Mouse (Mus musculus) heart, postnatal 36 days (tissue): Measurements from ENCODE around the gene Nat8f2. TPM values are rescaled to one million over a fixed set of nuclear protein-coding genes. Genes with fewer than 3 reads are reported as not detected.
"Not testable (repeated sequence)": the region's sequence is repeated elsewhere in the genome, so short reads cannot be mapped to it uniquely, and the experiment has no call there.

ENCODE experiments used
- DNase-seq, 2 experiments: peaks; one replicate each; pipeline ENCODE4 v3.0.0; 2021 to 2022
- intact Hi-C: fragments of 180-260 bp; cut with DNase I; formaldehyde crosslinking; loops from one replicate; pipeline ENCODE4 v1.15.1; 2025
- total RNA-seq, 2 experiments: library from RNA; stranded (reverse); gene quantifications; 2 replicates each; pipeline ENCODE4 v1.2.3; 2021

Nat8f2 gene
- total RNA-seq: not detected

DNA sequence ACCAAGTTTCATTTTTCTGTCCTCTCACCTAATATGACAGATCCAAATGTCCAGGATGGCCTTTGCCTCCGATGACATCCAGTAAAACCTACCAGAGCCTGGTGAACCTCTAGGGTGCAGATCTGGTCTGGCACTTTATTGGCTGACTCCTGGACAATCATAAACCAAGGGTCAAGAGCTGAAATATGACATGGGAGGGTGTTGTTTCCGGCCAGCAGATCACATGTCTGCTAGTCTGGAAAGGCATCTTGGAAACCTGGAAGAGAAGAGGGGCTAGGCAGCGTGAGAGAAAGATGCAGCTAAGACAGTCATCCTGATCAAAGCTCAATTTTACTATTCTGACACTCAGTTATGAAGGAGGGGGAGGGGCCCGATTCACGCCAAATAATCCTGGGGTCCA lies at the start of gene Nat8f2:
Gene Nat8f2 (minus strand): TSS at position 153 of the 400 bp plus-strand sequence.
- intact Hi-C loops, DNase-seq: not testable (repeated sequence)

DNA sequence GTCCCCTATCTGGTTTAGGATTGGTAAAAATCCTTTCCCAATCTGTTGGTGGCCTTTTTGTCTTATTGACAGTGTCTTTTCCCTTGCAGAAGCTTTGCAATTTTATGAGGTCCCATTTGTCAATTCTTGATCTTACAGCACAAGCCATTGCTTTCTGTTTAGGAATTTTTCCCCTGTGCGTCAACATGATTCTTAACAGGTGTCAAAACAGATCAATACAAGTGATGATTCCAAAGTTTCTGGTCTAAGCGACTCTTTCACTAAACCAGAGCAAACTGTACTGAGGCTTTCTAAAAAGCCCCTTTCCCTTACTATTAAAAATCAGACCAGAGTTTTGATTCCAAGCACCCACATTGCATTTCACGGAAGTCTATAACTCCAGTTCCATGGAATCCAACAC lies 49.4 kb upstream of the Nat8f2 start:
- intact Hi-C loops: loop anchor here (5.0 to 10.0 kb wide), 2 partner anchors 44 to 464 kb away; partner anchors contain the start of genes Cct7, Dusp11 and Pradc1
- not testable (repeated sequence) for DNase-seq

DNA sequence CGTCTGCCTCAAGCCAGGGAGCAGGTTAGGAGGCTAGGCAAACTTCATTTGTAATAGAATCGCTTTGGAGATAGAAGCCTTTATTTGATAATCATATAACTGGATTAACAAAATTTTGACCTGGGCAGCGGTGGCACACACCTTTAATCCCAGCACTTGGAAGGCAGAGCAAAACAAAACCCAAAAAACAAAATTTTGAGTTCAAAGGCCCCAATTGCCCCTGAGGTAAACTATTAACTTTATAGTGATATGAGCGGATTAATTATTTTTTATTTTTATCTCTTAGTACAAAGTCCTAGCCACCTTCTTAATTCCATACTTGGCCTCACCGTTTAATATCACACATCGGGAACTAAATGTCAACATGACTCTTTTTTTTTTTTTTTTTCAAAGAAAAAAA lies 47.6 kb upstream of the Nat8f2 start:
- DNase-seq: no peak
- intact Hi-C loops: loop anchor here (2.0 to 10.0 kb wide), 3 partner anchors 18 to 462 kb away; partner anchors contain the start of genes Cct7, Dusp11 and Pradc1

DNA sequence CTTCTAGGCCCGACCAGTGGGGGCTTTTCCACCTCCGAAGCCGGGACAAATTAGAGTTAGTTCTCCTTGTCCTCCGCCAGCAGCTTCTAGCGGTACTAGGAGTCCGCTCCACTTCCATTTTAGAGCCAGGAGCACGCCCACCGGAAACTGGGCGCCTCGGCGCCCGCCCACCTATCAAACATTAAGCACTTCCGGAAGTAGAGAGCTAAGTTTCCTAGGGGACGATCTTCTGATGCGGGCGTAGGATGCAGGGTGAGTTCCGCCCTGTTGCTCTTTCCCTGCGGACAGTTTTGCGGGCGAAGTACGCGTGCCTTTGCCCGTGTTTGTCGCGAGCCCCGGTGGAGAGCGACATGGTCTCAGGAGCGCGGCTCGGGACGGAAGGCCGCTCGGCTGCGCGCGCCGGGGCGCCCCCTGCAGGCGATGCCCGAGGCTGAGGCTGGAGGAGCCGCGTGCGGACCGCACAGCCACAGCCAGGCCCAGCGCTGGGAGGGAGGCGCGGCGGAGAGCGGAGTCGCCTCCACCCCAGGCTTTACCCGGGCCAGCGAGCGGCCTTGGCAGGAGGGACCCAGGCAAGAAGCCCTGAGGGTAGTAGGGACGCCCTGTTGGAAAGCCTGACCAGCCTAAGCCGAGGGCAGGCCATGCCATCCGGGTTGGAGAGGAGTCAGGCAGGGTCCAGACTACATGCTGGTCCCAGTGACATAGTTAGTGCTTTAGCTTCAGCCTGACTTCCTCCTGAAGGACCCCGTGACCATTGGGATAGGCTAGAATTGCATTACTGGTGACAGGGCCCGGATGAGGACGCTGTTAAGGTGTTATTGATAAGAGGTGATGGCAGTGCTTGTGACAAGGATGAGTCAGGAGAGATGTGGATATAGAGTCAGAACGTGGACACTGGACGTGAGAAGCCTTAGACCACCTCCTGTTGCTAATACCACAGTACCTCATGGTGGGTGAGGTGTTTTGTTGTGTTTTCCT lies 46.9 kb upstream of the Nat8f2 start, which contains the start of gene Nat8f1:
Gene Nat8f1 (minus strand): TSS at position 149 of the 975 bp plus-strand sequence.
- intact Hi-C loops: loop anchor here (2.0 to 10.0 kb wide), 3 partner anchors 19 to 461 kb away; partner anchors contain the start of genes Cct7, Dusp11 and Pradc1
- DNase-seq: peak; percentile 85 to 94

DNA sequence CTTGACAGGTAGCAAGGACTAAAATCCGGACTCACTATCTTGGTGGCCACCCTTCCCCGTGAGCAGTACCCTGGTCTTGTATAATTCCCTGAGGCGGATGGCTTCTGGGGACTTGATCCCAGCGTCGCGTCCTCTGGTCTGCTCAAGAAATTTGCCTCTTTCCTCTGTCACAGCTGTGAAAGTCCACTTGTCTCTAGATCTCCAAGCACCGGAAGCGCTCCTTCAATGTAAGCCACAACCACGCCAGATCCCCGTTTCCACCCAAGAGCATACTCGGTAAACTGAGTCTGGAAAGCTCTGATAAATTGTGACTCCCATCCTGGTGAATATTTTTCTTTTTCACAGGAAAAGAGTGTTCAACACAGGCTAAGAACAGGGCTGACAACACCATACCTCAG lies 46.2 kb upstream of the Nat8f2 start:
- DNase-seq: peak in 1 of 2 experiments; percentile 13
- intact Hi-C loops: loop anchor here (5.0 to 10.0 kb wide), 2 partner anchors 47 to 460 kb away; partner anchors contain the start of genes Cct7, Dusp11 and Pradc1

DNA sequence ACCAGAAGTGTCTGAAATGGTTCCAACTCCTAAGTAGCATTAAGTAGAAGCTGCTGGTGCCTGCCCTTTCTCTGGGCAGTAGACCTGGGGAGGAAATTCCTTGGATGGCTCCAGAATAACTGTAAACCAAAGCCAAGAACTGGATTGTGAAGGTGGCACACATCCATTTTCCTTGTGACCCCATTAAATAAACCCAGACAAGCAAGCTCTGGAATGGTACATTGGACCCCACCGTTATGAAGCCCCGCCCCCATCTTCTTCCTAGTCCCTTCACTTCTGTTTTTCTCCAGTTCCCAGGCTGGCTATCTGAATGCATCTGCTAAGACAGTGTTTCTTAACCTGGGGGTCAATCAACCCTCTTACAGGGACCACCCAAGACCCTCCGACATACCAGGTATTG lies 42.6 kb upstream of the Nat8f2 start, which contains the start of gene Tprkb:
Gene Tprkb (plus strand): TSS at position 279 of the 400 bp plus-strand sequence.
- intact Hi-C loops: loop anchor here (5.0 to 10.0 kb wide), 2 partner anchors 324 to 457 kb away; partner anchors contain the start of genes Alms1, Cct7 and Pradc1
- no peak for DNase-seq

DNA sequence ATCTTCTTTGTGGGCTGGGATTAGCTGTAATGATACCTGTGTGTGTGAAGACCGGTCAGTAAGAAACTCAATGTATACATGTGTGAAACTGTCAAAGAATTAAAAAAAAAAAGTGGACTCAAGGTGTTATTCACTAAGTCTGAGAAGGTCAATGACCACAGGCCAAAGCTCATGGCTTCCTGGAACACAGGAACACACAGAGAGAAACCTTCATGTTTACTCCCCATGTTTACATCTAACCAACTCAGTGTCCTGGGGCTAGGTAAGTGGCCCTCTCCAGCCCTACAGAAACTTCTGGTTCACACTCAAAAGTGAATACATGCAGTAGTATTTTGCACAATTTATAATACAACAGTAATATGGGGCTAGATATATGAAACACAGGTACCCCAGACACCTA lies 40.7 kb upstream of the Nat8f2 start:
- no peak for DNase-seq
- intact Hi-C loops: loop anchor here (5.0 to 10.0 kb wide), 2 partner anchors 322 to 455 kb away; partner anchors contain the start of genes Alms1, Cct7 and Pradc1

DNA sequence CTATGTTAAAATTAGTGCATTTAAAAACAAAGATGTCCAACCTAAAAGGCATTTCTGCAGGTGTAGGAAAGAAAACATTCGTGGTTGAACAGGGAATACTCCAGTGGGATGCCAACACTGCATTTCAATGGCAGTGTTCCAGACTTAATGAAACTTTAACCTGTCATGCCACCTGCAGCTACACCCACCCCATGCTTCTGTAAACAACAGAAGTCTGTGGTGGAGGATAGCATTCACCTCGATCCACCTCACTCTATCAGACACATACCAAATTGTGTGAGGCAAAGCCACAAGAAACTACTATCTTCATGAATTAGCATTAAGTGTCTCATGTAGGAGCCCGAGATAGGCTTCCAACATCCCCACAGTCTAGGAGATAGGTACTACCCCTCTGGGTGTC lies 39.4 kb upstream of the Nat8f2 start:
- DNase-seq: no peak
- intact Hi-C loops: no loop called here

DNA sequence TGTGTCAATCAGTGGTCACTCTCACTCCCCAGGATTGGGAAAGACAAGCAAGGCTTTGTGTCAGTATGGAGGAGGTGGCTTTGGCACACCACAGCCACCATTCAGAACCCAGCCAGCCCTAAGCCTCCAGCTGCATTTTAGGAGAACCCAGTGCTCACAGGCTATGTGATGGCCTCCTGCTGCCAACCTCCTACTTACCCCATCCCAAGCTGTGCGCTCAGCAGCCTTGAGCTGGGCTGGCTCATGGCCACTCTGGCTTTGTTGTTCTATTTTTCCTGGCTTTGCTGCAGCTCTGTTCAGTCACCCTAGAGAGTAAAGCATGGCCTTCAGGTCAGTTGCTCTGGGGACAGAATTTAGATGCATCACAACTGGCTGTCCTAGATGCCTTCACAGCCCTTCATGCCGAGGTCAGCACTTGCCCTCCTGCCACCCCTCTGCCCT lies 38.0 kb upstream of the Nat8f2 start:
- peak in 1 of 2 experiments; percentile 13 for DNase-seq
- intact Hi-C loops: not testable (repeated sequence)

DNA sequence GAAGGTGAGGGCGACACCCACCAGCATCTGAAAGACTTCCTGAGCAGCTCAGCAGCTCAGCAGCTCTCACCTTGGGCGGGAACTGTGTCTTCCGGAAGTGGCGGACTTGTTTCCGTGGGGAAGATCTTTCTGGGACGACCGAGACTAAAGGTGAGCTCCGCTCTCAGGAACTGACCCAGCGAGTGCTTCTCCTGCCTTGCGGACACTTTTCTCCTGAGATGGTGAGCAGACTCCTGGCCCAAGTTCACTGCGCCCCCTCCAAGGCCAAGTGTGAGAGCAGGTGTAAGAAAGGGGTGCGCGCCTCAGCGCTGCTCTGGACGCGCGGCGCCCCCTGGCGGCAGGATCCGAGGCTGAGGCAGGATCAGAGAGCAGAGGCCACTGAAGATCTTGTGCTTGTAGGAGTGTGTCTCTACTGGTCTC lies 35.7 kb upstream of the Nat8f2 start, which contains the start of gene Nat8f4:
Gene Nat8f4 (minus strand): TSS at position 243 of the 420 bp plus-strand sequence.
- intact Hi-C loops: not testable (repeated sequence)
- peak; percentile 78 to 79 for DNase-seq

DNA sequence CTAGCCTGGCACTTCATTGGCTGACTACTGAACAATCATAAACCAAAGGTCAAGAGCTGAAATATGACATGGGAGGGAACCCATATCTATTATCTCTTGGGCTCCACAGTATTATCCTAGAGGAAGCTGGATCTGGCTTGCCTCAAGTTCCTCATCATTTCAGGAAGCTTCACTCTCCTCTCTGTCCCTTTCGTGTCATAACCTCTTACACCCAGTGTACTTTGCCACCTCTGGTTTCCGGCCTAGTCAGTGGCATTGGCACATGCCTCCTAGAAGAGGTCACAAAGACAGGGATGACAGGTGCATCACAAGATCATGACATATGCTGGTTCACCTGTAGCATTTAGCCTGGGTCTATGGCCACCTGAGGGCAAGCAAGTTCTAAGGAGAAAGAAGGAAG lies 33.3 kb upstream of the Nat8f2 start:
- intact Hi-C loops: no loop called here
- DNase-seq: no peak

DNA sequence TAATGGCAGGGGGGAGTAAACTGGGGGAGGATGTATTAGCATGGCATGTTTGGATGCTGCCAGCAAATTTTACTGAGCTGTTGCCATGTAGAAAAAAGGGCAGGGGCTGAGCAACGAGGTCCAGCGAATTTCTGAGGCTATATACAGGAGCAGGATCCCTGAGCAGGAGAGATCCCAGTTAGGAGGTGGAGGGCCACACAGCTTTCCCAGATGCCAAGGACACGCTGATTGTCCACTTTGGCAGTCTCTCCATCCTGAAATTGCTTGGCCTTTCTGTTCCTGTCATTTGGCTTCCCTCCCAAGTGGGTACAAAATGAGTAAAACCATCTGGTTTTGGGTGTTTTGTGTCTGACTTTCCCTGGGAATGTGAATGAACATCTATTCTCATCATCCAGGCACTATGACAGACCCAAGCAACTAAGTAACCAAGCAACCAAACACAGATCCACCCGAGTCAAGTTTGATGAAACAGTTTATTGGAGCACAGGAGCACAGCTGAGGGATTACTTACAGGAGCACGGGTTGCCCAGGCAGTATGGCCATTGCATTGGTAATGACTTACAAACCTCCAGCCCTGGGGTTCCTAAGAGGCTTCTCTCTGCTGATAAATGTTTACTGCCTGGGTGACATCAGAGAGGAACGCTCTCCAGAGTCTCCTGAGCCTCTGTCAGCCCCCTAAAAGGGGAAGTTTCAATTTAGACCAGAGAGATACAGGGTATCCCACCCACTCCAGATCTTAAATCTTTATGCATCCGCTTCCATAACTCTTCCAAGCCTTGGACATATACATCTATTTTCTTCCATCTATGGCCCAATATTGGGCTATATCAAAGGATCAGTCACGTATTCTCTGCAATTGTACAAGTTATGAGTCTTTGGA lies 29.9 kb upstream of the Nat8f2 start:
- intact Hi-C loops, DNase-seq: not testable (repeated sequence)

DNA sequence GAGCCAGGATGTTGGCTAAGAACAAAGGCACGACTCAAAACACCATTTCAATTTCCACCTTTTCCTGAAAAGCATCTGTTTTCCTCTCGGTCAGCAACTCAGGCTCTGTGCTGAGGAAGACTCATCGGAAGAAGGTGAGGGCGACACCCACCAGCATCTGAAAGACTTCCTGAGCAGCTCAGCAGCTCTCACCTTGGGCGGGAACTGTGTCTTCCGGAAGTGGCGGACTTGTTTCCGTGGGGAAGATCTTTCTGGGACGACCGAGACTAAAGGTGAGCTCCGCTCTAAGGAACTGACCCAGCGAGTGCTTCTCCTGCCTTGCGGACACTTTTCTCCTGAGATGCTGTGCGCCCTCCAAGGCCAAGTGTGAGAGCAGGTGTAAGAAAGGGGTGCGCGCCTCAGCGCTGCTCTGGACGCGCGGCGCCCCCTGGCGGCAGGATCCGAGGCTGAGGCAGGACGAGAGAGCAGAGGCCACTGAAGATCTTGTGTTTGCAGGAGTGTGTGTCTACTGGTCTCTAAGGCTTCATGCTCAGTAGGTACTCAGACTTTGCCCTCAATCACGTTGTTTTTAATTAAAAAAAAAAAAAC lies 26.2 kb upstream of the Nat8f2 start:
- peak in 1 of 2 experiments; percentile 31 for DNase-seq
- intact Hi-C loops: not testable (repeated sequence)

DNA sequence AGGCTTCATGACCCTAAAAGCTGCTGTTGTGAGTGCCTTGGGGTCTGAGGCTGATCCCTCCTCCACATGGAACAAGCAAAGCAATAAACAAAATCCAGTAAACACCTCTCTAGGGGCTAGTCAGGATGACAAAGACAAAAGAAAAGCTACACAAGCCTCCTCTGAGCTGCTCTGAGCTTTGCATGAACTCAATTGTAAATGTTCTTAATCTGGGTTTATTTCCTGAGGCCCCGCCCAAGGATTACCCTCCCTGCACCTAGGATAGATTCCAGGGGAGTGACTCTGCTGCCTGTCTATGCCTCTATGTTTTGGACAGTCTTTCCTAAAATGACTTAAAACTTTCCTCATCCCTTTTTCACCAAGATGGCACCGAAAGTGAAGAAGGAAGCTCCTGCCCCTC lies 20.0 kb upstream of the Nat8f2 start:
- DNase-seq: no peak
- intact Hi-C loops: no loop called here

DNA sequence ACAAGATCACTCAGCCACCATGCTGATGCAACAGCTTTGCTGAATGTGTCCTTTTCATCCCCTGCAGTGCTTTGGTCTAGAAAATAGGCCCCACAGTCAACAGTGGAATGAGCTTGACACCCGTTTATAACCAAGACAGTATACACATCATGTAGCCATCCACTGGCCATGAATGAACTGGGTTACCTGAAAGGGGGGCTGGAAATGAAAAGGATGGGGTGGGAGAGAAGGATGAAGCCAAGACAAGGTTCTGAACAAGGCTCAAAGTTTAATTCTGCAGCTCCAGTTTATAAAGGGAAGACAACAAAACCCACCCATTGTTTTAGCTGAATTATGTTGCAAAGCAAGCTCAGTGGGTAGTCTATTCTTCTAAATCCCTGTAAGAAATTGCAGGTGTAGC lies 15.4 kb upstream of the Nat8f2 start:
- intact Hi-C loops: no loop called here

DNA sequence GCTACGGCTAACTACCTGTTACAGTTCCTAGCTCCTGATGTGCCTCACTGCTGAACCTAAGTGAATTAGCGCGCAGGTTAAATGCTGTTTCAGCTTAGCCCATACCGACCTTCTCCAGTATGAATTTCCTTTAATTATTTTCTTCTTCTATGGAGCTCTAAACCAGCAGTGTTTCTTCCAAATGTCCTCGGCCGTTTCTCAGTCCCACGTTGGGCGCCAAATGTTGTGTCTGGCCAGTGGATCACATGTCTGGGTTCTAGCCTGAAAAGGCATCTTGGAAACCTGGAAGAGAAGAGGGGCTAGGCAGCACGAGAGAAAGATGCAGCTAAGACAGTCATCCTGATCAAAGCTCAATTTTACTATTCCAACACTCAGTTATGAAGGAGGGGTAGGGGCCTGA lies 14.3 kb upstream of the Nat8f2 start:
- intact Hi-C loops, DNase-seq: not testable (repeated sequence)

More for the DNA sequence above, 15.4 kb upstream of the Nat8f2 start:
- no peak for DNase-seq

DNA sequence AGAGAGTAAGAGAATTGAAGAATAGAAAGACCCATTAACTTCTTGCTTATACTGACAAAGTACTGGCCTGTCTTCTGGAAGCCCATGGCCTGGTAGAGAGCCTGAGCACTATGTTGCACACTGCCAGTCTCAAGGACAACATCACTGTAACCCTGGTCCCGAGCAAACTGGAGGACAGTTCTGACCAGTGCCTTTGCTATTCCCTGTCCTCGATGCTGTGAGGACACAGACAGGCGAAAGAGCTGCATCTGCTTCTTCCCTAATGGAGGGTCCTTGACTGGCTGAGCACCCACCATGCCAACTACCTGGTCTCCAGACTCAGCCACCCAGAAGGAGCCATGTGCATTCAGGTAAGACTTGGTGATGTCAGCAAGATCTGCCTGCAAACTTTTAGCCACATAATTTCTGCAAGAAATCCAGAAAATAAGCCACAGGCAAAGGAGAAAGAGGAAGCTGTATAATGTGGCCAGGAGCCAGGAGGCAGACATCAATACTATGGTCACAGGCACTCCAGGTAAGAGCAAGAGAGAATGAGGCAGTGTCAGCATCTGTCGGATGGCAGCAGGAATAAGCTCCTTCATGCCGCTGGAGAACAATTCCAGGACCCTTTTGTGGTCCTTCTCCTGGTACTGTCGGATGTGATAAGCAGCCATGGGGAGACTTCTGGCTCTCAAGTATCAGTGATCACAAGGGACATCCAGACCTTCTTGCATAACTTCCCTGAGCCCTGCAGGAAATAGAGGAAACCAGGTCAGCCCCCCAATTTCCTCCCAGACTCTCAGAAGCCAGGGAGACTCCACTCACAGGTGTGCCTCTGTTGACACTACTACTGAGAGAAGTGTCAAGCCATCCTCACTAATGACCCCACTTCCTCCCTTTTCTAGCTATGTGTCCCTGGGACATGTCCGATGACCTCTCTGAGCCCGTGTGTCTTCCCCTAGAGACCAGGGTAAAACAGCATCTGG lies 950 bp downstream of the Nat8f2 start:
- intact Hi-C loops: no loop called here
- DNase-seq: no peak

DNA sequence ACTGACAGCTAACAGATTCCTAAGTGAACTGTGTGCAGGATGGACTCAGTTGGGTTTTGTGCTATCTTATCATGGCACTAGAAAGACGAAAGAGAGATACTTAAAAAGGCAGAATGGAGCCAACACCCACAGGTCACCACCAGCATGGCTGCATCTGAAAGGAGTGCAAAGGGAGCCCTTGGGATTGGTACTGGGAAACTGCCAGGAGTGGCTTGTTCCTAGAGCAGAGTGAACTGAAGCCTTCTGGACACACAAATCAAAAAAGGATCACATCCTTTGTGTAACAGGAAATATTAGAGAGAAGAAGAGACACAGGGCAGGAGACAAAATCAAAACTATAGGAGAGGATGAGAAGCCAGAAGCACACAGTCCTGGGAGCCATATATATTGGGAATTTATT lies 2.0 kb downstream of the Nat8f2 start:
- DNase-seq, intact Hi-C loops: not testable (repeated sequence)
